Mouse (Mus musculus): ENCODE data around the gene Rtkn2.

DNA sequence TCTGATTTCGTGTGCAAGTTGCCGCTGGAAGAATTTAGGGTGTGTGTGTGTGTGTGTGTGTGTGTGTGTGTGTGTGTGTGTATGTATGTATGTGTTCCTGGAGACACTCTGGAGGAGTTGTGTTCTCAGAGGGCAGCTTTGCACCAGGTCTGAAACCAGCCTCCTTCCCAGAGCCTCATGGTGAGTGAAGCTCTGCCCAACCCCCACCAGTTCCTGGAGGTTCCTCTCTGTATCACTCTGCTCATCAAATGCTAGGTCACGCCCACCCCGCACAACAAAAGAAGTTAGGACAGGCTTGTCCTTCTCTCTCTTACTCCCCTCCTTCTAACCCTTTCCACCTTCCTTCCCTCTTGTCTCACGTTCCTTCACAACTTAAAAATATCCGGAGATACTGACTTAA, 64.6 kb downstream of the Rtkn2 start:
- TF ChIP-seq CTCF (IDR thresholded peaks at IDR 0.05; ENCODE audit: low read depth, low read length) = no peak
- TF ChIP-seq GATA1 (IDR thresholded peaks at IDR 0.05; ENCODE audit: borderline replicate concordance, low read length) = no peak
- no peak for TF ChIP-seq POLR2AphosphoS5 (IDR thresholded peaks at IDR 0.05; ENCODE audit: insufficient replicate concordance, low read depth, low read length)
- TF ChIP-seq TAL1 (conservative IDR thresholded peaks at IDR 0.05; ENCODE audit: low read depth, low read length) = no peak

All from G1E (cell line).